Mouse (Mus musculus) right cerebral cortex, adult 2 months (tissue): ENCODE data around the gene Baz1a.

Experiments
- DNase-seq, 2 experiments: peaks; one replicate each; pipeline ENCODE4 v3.0.0; 2021 to 2022; ENCODE audit warnings: low spot score in 2 of 2

Baz1a gene

GRCm38 (mm10) chr12:55013626-55014398 lies at the start of gene Baz1a:
Gene Baz1a, minus strand, starts transcription at chr12:55014348.
- no peak for DNase-seq

DNA sequence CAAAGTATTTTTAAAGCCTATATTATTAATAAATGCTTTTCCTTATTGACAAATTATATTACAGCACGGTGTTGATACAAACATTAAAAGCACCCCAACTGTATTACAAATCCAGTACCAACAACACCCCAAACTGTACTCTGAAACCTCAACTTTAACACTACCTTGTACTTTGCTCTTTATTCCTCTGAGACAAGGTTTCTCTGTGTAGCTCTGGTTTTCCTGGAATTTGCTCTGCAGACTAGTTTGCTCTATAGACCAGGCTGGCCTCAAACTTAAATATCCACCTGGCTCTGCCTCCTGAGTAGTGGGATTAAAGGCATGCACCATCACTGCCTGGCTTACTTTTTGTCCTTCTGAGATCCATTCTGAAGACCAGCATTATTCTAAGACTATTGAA lies 48.0 kb upstream of the Baz1a start:
- no peak for DNase-seq

- no peak for DNase-seq
Observed at GRCm38 (mm10) chr12:55061006-55061405, 46.9 kb upstream of the Baz1a start.

GRCm38 (mm10) chr12:55060212-55060898 lies 46.2 kb upstream of the Baz1a start:
- DNase-seq, result no peak

GRCm38 (mm10) chr12:55059812-55060211 lies 45.7 kb upstream of the Baz1a start:
- no peak for DNase-seq

DNA sequence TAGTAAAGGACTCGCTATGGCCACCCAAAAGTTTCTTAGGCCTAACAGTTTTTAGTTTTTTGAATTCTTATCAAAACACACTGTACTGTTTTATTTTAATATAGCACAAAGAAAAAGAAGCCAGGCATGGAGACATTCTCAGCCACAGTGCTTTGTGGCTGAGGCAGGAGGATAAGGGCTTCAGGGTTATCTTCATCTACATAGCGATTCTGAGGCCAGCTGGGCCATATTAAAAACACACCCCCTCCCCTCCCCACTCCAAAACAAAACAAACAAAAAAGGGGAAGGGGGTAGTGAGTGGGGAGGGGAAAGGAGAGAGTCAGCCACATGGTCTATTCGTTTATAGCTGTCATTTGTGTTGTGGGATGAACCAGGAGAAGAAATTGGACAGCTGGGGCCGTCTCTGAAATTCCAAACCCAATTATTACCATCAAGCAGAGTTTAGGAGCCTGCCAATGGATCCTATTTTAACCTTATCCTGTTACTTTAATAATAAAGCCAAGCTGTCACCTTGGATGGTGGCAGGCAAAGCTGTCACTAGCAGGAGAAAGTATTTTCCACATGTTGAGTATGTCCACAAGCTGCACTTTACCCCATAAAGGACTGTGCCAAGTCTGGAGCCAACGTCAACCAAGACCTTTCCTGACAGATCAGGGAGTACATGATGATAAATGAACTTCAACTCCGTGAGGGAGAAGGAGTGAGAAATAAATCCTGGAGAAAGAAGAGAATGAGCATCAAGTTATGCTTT lies 44.9 kb upstream of the Baz1a start:
- DNase-seq, result no peak

DNA sequence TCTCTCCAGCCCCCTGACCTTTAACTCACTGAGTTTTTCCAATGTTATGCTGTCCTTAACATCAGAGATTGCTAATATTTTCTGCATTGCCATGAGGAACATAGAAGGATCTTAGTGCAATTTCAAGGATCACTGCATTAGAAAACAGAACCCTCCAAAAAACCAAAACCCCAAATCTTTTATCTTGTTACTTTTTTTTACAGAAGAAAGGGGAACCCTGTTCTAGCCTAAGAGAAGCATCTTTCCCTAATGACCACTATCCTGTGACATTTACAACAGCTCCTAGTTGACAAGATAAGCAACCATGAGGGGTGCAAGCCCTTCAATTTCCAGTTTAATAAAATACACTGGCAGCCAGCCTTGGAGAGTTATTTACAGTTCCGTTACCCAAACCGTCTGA lies 42.6 kb upstream of the Baz1a start:
- DNase-seq, result no peak

DNA sequence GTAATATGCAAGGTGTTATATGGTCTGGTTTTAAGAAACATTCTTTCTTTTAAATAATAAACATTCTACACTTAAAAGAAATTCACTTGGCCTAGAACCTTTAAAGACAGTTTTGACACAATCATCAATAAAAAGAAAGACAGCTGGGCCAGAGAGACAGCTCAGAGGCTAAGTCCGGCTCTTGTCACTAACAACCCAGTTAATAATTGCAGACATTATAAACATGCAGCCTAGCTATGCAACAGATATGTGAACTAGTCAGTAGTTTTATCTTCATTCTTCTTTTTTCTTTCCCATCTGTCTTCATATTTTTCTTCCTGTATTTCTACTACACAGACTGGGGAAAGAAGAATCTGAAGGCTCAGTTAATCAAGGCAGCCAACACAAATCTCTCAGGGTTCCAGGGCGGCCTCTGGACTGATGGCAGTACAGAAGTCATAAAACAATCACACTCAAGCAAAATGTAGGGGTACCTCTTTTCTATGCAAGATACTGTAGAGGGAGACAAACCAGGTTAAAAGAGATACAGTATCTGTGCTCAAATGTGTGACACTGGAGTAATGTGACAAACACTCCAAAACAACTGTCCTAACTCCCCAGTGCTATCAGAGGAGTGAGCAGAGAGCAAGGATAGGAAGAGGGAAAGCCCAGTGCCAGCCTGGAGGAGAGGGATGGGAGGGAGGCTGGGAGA lies 40.5 kb upstream of the Baz1a start:
- DNase-seq, result no peak

GRCm38 (mm10) chr12:55053267-55053666 lies 39.1 kb upstream of the Baz1a start:
- DNase-seq, result no peak

GRCm38 (mm10) chr12:55051210-55052173 lies 37.3 kb upstream of the Baz1a start:
- DNase-seq, result no peak

DNA sequence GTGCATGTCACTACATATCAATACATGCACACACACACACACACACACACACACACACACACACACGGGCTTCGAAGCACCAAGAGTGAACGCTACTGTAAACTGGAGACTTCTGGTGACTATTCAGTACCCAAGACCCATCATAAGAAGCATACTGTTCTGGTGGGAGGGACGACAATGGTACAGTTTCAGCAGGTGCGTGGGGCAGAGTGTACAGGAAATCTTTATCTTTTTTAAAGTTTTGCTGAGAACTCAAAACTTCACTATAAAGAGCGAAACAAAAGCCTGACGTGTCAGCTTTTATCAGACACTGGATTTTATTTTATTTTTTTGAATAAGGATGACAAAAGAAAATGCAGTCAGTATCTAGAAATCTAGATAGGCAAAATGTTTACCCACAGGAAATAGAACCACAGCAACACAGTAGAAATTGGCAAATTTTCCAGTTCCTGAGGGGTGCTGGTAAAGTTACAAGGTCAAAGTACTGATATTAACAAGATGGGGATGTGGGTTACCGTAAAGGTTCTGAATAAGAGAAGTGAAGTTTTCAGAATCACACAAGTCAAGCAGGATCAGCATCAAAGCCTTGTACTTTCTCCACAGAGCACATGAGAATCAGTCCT lies 35.7 kb upstream of the Baz1a start:
- no peak for DNase-seq

DNA sequence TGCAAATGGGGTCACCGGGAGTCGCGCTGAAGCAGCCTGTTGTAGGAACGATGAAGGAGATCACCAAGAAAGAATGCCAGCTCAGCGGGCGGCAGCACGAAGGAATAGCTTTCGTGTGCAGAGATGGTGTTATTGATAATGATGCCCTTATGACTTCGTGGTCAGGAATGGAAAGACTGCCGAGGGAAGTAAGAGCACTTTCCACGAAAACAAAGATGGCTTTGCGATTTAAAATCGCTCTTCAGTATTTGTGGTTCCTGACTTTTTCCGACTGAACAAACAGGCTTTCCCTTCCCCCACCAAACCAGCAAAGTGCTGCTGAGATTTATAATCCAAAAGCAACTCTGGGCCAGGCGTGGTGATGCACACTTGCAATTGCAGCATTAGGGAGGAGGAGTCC lies 26.9 kb upstream of the Baz1a start:
- DNase-seq, result no peak

DNA sequence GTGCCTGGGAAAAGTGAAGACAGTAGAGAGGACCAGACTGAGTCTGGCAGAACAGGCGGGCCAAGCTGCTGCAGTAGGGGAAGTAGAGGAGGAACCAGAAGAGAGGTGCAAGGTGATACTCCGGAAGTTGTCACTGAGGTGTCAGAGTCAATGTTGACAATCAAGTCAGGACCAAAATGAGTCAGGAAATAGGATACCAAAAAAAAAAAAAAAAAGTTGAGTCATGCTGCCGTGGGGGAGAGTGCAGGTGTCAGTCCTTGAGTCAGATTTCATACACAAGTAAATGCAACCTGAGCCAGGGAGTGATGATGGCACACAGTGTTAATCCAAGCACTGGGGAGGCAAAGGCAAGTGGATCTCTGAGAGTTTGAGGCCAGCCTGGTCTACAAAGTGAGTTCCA lies 12.9 kb upstream of the Baz1a start:
- DNase-seq, result no peak

DNA sequence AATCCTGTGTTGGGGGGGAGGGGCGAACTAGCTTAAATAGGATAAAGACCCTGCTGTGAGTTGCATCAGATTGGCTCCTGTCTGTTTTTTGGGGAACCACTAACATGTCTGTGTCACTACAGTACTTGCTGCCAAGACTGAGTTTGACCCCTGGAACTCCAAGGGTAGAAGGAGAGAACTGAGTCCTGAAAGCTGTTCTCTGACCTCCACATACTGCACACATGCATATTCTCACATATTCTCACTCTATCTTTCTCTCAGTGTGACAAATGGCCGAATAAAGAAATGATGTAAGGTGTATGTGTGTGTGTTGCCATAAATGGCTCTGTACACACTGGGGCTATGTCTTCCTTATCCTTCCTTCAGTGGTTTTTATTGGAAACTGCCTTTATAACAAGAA lies 9.1 kb upstream of the Baz1a start:
- no peak for DNase-seq

DNA sequence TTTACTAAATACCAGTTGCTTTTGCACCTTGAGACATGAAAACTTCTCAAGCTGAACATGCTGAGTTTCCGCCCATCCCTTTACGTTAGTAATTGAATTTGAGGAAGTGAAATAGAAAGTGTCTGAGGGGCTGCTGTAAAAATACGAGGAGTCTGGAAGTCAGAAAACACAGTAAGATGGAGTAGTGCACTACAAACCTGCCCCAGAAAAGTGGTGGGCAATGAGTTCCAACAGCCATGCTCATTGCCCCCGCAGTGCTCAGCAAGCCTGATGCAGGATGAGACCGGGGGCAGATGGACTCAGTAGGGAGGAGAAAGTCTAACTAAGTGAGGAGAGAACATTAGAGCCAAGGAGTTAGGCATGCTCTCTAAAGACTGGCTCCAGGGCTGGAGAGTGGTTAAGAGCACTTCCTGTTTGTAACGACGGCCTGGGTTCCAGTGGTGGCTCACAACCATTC lies 5.3 kb upstream of the Baz1a start:
- no peak for DNase-seq

DNA sequence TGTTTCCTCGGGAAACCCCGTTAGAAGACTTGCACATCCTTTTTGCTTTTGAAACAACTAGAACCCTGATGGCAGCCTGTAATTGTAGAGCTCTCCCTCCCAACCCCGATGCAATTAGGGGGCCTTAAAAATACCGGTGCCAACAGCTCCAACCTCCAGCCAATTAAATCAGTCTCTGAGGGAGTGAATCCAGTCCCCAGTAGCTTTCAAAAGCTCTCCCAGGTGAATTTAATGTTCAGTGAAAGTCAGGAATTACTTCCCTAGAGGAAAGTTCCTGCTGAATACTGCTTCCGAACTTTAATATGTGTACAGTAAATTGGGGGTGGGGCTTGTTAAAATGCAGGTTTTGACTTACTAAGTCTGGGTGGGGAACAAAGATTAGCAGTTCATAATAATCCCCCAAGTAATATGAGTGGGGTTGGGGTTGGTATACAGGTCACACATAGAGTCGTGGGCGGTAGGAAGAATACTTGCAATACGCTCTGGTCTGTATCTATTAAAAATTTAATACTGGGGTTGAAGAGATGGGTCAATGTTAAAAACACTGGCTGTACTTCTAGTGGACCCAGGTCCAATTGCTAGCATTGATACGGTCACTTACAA lies 3.1 kb upstream of the Baz1a start:
- DNase-seq, result no peak

DNA sequence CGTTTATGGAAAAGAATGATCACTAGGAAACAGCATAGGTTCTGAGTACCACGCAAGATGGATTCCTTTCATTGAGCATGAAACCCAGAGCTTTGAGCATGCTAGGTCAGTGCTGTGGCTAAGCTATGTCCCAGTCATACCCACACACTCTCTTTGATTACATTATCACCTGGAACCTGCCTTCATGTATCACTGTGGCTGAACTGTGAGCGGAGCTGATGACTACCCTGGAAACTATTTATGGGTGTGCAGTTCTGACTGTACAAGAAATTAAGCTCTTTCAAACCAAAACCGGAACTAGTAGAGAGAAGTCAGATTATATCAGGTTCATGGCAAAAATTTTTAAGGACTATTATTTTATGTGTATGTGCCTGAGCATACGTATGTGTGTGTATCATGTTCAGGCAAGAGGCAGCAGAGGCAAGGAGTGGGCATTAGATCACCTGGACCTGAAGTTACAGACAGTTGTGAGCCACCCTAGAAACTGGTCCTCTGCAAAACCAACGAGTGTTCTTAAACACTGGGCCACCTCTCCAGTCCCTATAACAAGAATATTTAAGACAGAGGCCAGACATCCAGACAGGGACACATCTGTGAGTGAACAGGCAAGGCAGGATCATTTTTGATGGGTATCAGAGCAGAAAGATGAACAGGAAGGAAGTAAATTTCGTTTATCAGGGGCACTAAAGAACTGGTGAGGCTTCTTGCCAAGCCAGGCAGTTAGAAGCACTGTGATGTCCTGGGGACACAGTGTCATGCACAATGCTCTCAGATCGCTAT lies 2.4 kb upstream of the Baz1a start:
- no peak for DNase-seq

- DNase-seq, result no peak
Observed at GRCm38 (mm10) chr12:55015428-55015827, 1.3 kb upstream of the Baz1a start.

- no peak for DNase-seq
Observed at GRCm38 (mm10) chr12:55013031-55013430, 1.1 kb downstream of the Baz1a start.
